Mouse (Mus musculus): ENCODE measurements at regions not wholly inside any gene's neighbourhood (a gene's known extent, or its start where the extent isn't known, plus 50 kb on each side); places are given as distances from the start of the nearest gene placed in this dataset.

- DNase-seq: no peak
Observed at GRCm38 (mm10) chr5:51752024-51752423, 184.5 kb upstream of the Ppargc1a start.

- no peak for DNase-seq
Observed at GRCm38 (mm10) chr5:51750456-51750855, 182.9 kb upstream of the Ppargc1a start.

- DNase-seq: no peak
Observed at GRCm38 (mm10) chr5:51740893-51741292, 173.4 kb upstream of the Ppargc1a start.

DNA sequence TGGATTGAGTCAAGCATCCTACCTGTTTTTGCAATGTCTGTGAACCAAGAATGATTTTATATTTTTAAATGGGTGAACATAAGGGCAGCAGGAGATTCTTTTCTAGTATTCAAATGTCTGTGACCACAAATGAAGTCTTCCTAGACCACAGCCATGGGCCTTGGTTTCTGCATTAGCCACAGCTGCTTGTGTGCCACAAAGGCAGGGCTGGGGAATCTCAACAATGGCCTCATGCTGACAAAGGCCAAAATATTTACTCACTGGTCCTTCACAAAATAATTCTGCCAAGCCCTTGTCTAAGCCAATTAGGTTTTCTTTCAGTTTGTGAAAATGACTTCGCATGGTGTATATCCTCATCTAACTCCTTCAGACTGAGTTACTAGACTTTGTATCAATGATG is 162.7 kb upstream of the Ppargc1a start:
- no peak for DNase-seq

DNA sequence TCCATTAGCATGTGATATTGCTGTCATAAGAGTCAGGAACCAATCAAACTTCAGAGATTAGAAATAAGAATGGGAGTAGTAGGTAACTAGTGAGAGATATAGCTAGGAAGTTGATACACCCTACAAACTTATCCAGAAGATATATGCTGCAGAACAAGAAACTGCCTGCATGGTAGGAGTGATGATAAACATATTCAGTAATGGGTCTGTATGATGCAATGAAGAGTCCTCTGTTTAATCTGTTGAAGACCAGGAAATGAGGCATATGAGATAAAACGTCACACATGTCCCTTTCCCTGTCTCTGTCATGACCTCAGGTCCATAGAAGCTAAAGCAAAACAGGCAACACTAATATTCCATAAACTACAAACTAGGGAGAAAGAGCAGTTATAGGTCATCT is 162.2 kb upstream of the Ppargc1a start:
- DNase-seq: no peak

DNA sequence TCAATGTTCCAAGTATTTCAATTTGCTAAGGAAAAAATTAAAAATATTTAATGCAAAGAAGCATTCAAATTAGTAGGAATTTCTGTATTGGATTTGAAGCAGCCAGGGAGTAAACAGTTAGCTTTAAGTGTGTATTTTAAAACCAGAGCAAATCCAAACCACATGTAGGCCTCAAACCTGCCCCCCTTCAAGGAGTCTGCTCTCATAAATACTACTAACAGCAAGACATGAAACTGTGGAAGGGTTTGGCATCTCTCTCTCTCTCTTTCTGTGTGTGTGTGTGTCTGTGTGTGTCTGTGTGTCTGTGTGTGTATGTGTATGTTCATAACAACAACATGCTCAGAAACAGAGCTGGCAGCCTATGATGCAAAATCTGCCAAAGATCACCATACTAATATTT is 159.2 kb upstream of the Ppargc1a start:
- no peak for DNase-seq

DNA sequence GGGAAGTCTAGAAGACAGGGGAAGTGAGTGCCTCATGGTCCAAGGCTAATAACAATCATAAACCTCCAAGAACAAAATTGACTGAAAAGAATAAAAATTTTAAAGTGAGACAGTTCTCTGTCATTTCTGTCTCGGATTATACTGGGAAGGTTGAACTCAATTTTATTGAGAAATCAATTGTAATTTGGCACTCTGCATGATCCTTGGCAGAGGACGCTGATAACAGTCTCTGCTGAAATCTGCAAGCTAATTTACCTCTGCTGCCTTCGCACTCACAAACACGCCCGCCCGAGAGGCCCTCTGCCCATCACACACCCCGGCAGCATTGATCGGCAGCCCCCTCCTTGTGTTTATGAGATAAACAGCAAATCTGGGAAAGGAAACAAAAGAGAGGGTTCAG is 151.4 kb upstream of the Ppargc1a start:
- DNase-seq: no peak

DNA sequence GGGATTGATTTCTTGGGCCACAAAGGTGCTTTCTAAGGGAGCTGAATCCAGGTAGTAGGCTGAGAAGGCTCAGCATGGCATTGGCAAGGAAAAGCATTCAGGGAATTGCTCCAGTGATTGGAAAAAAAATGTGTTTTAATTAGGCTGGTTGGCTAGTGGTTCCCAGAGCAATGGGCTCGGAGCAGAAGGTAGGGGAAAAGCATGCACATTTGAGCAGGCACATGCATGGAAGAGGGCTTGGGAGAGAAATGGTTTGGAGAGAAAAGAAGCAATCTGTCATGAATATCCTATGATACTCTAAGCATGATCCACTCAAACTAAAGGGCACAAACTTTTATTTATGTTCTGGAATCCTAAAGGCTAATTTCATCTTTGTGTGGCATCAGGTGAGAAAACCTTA is 150.9 kb upstream of the Ppargc1a start:
- no peak for DNase-seq

GRCm38 (mm10) chr5:51711860-51712560 is 144.5 kb upstream of the Ppargc1a start:
- peak; percentile 25 to 60 for DNase-seq

DNA sequence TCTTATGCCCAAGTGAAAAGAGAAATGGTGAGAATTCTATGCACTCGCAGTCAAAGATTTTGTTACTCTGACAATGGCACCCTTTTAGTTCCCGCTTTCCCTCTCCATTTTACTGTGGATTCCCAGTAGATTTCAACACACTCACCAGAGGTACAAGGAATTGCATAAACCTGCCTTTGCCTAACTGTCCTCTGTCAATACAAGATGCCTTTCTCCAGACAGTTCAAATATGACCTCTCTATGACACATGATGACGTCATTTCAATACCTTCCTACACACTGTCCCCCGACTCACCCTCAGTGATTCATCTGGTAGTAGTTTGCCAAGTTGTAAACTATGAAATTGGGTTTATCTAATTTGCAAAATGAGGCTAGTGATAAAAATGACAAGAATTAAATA is 143.1 kb upstream of the Ppargc1a start:
- DNase-seq: no peak

DNA sequence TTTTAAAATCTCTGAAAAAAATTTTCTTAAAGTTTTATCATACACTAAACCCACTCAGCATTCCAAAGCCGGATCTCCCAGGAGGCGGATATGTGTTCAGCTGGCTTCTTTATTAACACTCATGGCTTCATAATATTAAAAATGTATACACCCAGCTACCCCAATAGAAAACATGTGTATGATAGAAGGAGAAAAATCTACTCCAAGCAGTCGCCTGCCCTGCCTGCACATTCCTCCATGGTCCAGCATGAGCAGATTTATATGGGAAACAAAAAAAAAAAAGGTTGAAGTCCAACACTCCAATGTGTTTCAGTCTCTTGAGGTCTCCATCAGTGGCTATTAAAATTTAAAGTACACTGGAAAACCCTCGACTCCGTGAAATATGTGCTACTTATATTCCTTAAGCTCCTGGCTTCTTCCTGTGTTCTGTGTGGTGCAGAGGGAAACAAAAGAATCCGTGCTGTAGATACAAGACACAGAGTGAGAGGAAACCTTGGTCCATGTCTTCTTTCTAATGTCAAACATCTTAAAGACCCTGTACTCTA is 142.0 kb upstream of the Ppargc1a start:
- DNase-seq: no peak

DNA sequence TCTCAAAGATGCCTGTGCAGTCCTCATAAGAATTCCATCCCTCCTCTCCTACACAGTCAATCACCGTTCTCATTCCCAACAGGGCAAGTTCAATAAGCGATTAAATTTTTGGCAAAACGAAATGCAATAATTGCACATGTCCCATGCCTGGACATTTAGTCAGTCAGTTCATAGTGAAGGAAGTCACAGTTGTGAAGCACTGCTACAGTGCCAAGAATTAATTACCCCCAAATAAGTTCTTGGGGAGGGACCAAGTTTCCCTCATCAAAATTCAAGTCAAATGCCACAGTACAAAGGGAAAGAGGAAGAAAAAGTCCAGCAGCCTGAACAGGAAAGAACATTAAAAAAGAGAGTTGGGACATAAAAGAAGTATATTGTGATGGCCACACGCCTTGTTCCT is 112.4 kb upstream of the Ppargc1a start:
- no peak for DNase-seq

DNA sequence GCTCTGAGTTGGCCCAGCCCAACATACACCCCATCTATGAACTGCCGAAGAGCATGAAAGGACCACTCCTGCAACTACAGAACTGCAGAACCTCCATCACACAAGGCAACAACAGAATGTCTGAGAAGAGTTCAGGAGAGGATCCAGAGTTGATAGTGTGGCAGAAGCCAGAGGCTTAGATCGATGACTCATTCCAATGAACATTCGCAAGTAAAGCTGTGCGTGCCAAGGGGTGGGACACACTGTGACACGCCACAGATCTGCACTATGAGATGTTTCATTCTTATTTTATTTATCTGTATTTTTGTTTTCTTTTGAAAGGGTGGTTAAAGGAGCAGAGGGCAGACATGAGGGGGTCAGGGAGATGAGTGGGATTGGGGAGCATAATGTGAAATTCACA is 103.7 kb upstream of the Ppargc1a start:
- no peak for DNase-seq

GRCm38 (mm10) chr5:51665241-51665640 is 97.7 kb upstream of the Ppargc1a start:
- no peak for DNase-seq

- DNase-seq: no peak
Observed at GRCm38 (mm10) chr5:51658232-51658896, 90.8 kb upstream of the Ppargc1a start.

GRCm38 (mm10) chr5:51653507-51653906 is 86.0 kb upstream of the Ppargc1a start:
- no peak for DNase-seq

DNA sequence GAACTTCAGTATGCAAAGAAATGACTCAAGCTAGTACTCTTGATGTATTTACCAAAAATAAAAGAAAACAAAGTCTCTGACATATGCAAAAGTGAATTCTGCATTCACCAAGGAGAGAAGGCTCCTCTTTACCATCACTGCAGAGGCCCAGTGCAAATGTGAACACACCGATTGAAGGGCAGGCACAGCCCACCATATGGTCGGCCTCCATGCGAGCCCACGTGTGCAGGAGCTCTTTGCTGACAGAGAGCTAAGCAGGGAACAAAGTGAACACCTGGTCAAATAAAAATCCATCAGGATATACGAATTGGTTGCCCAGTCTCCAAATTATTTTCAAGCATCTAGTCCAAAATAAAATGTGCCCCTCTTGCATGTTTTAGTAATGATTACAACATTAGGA is 56.9 kb upstream of the Ppargc1a start:
- no peak for DNase-seq

Measured in lung, postnatal 4 days (tissue).